Mouse (Mus musculus) ES-Bruce4 (cell line): Measurements from ENCODE around the gene Gm7029.

Experiments
- CTCF ChIP-seq: IDR thresholded peaks from one replicate; pipeline ENCODE4 v1.8.1; 2011; ENCODE audit warnings: low read depth, low read length
- EP300 ChIP-seq: IDR thresholded peaks from 2 replicates; pipeline ENCODE4 v1.6.1; 2011; ENCODE audit warnings: low read depth, low read length; ENCODE audit not compliant: insufficient read depth
- POLR2A ChIP-seq: IDR thresholded peaks from one replicate; pipeline ENCODE4 v1.8.1; 2011; ENCODE audit warnings: low read length; ENCODE audit not compliant: insufficient read depth

GRCm38 (mm10) chr17:33902079-33902478 is 28.4 kb downstream of the Gm7029 start:
- no peak for TF ChIP-seq POLR2A
- TF ChIP-seq CTCF = no peak
- no peak for TF ChIP-seq EP300
